15 mouse cellular contexts compared by ENCODE assay signal in the genomic region with DNA sequence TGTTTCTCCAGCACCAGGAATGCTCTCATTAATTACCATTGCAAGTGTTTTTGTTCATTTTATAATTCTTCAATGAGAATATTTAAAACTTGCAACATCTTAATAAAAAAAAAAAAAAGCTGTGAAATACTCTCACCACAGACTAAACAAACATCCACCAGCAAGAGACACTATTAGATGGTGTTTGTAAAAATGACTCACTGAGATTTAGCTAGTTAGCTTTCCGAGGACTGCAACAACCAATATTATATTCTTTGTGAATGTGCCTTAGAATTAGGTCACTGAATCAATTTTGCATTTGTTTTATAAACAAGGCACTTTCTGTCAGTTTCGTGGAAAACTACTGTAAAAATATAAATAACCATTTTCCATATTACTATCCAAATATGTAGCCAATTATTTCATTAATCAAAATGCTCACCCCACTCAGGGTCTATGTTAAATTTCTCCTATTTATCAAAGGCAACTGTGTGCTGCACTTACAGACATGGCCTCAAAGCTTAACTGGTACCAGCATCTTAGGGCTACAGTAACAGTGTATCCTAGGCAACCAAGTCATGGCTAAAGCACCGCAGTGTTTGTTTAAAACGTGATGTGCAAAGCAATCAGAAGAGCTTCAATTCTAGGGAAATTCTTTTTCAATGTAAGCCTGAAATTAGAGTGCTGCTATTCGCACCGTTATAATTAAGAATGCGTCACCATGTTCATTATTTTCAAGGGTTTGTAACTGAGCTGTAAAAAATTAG.
DNase-seq lines count a peak whose midpoint lies in the region; ATAC-seq lines count a peak whose summit lies in the region.
"Had no signal": no experiment of that assay in that cellular context is flagged by ENCODE, and none has a peak within 500 bp of the region (broad histone marks: within the 10 kb centered on the region; RNA-seq: fewer than 3 reads in every experiment).

No protein-coding gene starts in this region.

- no peak overlapping the region for H3K9ac ChIP-seq in forebrain, embryonic 14.5 days (ENCODE audit: low read length)
- H3K9ac ChIP-seq in hindbrain, embryonic 16.5 days (ENCODE audit: low read depth, low read length) = no peak overlapping the region
- H3K9ac ChIP-seq in neural tube, embryonic 14.5 days (replicated peaks; ENCODE audit: low read depth, low read length) = no peak overlapping the region
- H3K9ac ChIP-seq: limb, embryonic 13.5 days; stomach, embryonic 15.5 days had no signal

- H3K4me1 ChIP-seq in forebrain, embryonic 14.5 days (ENCODE audit: control insufficient read depth, insufficient read depth, low read length) = peaks cover 3% of the 10 kb centered on the region
- peaks cover 2% of the 10 kb centered on the region; the same call in 1 of the 2 replicates for H3K4me1 ChIP-seq in hindbrain, embryonic 16.5 days (ENCODE audit: control insufficient read depth, insufficient read depth, low read depth, low read length)
- no peaks in the 10 kb centered on the region for H3K4me1 ChIP-seq in neural tube, embryonic 14.5 days (ENCODE audit: control insufficient read depth, insufficient read depth, low read length)
- H3K4me1 ChIP-seq: heart, embryonic 10.5 days; limb, embryonic 13.5 days; megakaryocyte, embryonic 14.5 days; stomach, embryonic 15.5 days had no signal

- 0 out of 2 replicates have a peak overlapping the region, but pooled peaks have one; percentile 14 for H3K4me2 ChIP-seq in forebrain, embryonic 14.5 days (ENCODE audit: low read length)
- no peak overlapping the region for H3K4me2 ChIP-seq in hindbrain, embryonic 16.5 days (ENCODE audit: low read length)
- no peak overlapping the region for H3K4me2 ChIP-seq in neural tube, embryonic 14.5 days (ENCODE audit: low read depth, low read length)
- H3K4me2 ChIP-seq: limb, embryonic 13.5 days; stomach, embryonic 15.5 days had no signal

- H3K9me3 ChIP-seq in forebrain, embryonic 14.5 days (replicated peaks; ENCODE audit: control insufficient read depth, low read length) = no peaks in the 10 kb centered on the region
- no peaks in the 10 kb centered on the region for H3K9me3 ChIP-seq in hindbrain, embryonic 16.5 days (ENCODE audit: control insufficient read depth, low read length)
- H3K9me3 ChIP-seq in neural tube, embryonic 14.5 days (ENCODE audit: control insufficient read depth, low read length) = no peaks in the 10 kb centered on the region
- H3K9me3 ChIP-seq: heart, embryonic 10.5 days; limb, embryonic 13.5 days; megakaryocyte, embryonic 14.5 days; stomach, embryonic 15.5 days had no signal

- 11% methylated on average over 7 of the region's 7 CpGs for WGBS in forebrain, embryonic 14.5 days
- 30% methylated on average over 7 of the region's 7 CpGs for WGBS in hindbrain, embryonic 16.5 days
- WGBS in neural tube, embryonic 14.5 days = 40% methylated on average over 7 of the region's 7 CpGs

- peak; percentile 10 for DNase-seq in left cerebral cortex, adult 11 months (ENCODE audit: low spot score)
- DNase-seq in left cerebral cortex, postnatal 4 days = no peak
- peak; percentile 91 for DNase-seq in forebrain, embryonic 14.5 days (ENCODE audit: low spot score)
- DNase-seq in heart, postnatal 4 days = no peak
- DNase-seq in cerebellum, postnatal 25 days = no peak
- DNase-seq: lung, adult 2 months; right cerebral cortex, postnatal 25 days had no signal

- intact Hi-C loops in left cerebral cortex, postnatal 4 days (cut with DNase I) = no loop called here

- H3K4me3 ChIP-seq in forebrain, embryonic 14.5 days (ENCODE audit: low read depth, low read length) = no peak overlapping the region
- H3K4me3 ChIP-seq in hindbrain, embryonic 16.5 days (ENCODE audit: low read length) = no peak overlapping the region
- H3K4me3 ChIP-seq in neural tube, embryonic 14.5 days (ENCODE audit: low read depth, low read length) = no peak overlapping the region
- H3K4me3 ChIP-seq: heart, embryonic 10.5 days; limb, embryonic 13.5 days; megakaryocyte, embryonic 14.5 days; stomach, embryonic 15.5 days had no signal

- ATAC-seq in forebrain, embryonic 14.5 days = peak; percentile 94
- ATAC-seq in hindbrain, embryonic 16.5 days = peak; percentile 96
- peak; percentile 90; the same call in 1 of the 2 replicates for ATAC-seq in neural tube, embryonic 14.5 days (ENCODE audit: low read depth)
- ATAC-seq: Patski had no signal

- H3K36me3 ChIP-seq in forebrain, embryonic 14.5 days (ENCODE audit: control insufficient read depth, insufficient read depth, low read length) = no peaks in the 10 kb centered on the region
- H3K36me3 ChIP-seq in hindbrain, embryonic 16.5 days (ENCODE audit: control insufficient read depth, insufficient read depth, low read length) = no peaks in the 10 kb centered on the region
- no peaks in the 10 kb centered on the region for H3K36me3 ChIP-seq in neural tube, embryonic 14.5 days (ENCODE audit: control insufficient read depth, insufficient read depth, low read length)
- H3K36me3 ChIP-seq: heart, embryonic 10.5 days; limb, embryonic 13.5 days; stomach, embryonic 15.5 days had no signal

- no peaks in the 10 kb centered on the region for H3K27me3 ChIP-seq in forebrain, embryonic 14.5 days (replicated peaks; ENCODE audit: control insufficient read depth, insufficient read depth, low read length)
- no peaks in the 10 kb centered on the region for H3K27me3 ChIP-seq in hindbrain, embryonic 16.5 days (replicated peaks; ENCODE audit: control insufficient read depth, insufficient read depth, low read length)
- no peaks in the 10 kb centered on the region for H3K27me3 ChIP-seq in neural tube, embryonic 14.5 days (ENCODE audit: control insufficient read depth, insufficient read depth, low read length)
- H3K27me3 ChIP-seq: CH12.LX; limb, embryonic 13.5 days; megakaryocyte, embryonic 14.5 days; stomach, embryonic 15.5 days had no signal

- no peak overlapping the region for H3K27ac ChIP-seq in forebrain, embryonic 14.5 days (ENCODE audit: low read depth, low read length)
- H3K27ac ChIP-seq in hindbrain, embryonic 16.5 days (ENCODE audit: low read depth, low read length) = no peak overlapping the region
- H3K27ac ChIP-seq in neural tube, embryonic 14.5 days (ENCODE audit: low read depth, low read length) = no peak overlapping the region
- H3K27ac ChIP-seq: heart, embryonic 10.5 days; limb, embryonic 13.5 days; stomach, embryonic 15.5 days had no signal

Comparison
In these comparisons a context has a peak if more than half of its experiments do, and no peak if none do; other contexts are left out.
1. DNase-seq: peak in left cerebral cortex, adult 11 months (single experiment) and forebrain, embryonic 14.5 days (single experiment); none in left cerebral cortex, postnatal 4 days (single experiment), heart, postnatal 4 days (single experiment) and cerebellum, postnatal 25 days (0 of 2).
2. Peak in every context shown above with its lines, with median percentiles within 50 percentile points of each other: ATAC-seq.